Mouse (Mus musculus): ENCODE measurements around the gene Hamp.

Gene Hamp

DNA sequence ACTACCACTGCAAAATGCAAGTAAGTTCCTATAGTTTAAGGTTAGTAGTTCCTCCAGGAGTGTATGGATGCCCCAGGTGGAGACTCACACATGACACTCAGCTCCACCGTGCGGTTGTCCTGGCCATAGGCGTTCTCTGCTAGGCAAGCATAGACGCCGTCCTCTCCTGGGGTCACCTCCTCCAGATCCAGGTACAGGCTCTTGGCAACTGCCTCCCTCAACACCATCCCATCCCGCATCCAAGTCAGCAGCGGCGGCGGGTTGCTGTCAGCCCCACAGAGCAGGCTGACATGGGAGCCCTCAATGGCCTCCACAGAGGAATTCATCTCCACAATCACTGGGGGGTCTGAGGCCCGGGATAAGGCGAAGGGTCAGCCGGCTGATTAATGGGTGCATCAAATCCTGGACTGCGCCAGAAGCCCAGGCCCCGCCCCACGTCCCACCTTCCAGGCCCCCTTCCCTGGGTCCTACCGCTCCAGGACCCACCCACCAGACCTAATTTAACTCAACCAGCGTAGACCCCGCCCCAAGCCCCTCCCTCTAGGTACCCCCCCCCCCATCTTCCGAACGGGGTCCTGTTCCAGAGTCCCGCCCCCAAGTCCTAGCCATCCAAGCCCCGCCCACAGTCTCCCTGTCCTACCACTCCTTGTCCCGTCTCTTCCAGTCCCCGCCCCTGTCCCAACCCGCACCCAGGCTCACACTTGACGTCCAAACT is 35.4 kb downstream of the Hamp start:
- no peak for DNase-seq (ENCODE audit: low spot score in 2 of 2)

DNA sequence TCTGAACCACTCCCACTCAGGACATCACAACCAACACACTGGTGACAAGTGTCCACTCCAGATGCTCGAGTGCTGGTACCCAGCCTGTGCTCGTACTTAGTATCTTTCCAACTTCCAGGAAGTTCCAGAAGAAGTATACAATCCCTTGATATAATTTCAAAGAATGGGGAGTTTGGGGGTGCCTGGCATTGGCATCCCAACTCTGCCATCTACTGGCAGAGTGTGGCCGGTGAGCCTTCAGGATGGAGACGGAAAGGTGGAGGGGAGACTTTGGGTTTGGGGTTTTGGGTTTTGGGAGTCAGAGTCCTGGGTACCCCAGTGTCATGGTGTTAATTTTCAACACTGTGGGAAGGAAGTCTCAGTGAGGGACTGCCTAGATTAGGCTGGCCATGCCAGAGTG is 39.8 kb downstream of the Hamp start:
- peak; percentile 48 to 57 for DNase-seq (ENCODE audit: low spot score in 2 of 2)

DNA sequence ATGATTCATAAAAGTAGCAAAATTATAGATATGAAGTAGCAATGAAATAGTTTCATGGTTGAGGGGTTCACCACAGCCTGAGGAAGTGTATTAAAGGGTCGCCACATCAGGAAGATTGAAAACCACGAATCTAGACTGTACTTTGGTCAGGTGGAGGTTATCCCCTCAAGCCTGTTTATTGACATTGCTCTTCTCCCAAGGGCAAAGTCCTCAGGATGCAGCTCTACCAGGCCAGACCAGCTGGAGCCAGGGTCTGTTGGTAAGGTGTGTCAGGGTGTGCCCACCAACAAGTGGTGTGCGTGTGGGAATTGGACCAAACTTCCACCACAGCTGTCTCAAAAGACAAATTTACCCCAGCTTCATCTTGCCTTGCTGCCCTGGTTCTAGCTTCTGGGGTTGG is 48.6 kb downstream of the Hamp start:
- DNase-seq (ENCODE audit: low spot score in 2 of 2) = no peak

DNA sequence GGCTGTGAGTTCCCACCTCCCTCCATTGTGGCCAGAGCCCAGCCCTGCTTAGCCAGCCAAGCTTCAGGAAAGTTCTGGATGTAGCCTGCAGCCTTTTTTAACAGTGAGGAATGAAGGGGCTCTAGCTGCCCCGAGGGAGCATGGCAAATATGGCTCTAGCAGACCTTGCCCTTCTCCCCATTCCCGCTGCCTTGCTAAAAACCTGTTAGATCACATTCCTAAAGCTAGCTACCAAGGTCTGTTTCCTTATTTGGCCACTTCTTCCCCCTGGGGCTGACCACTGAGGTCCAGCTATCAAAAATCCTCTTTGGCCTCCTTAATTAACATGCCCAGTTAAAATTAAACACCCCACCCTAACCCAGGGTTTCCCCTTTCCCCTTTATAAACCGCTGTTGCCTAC is 51.3 kb downstream of the Hamp start:
- no peak for DNase-seq (ENCODE audit: low spot score in 2 of 2)

Measured in spleen, postnatal 36 days (tissue).